8 mouse cellular contexts compared by ENCODE assay signal in the genomic region with DNA sequence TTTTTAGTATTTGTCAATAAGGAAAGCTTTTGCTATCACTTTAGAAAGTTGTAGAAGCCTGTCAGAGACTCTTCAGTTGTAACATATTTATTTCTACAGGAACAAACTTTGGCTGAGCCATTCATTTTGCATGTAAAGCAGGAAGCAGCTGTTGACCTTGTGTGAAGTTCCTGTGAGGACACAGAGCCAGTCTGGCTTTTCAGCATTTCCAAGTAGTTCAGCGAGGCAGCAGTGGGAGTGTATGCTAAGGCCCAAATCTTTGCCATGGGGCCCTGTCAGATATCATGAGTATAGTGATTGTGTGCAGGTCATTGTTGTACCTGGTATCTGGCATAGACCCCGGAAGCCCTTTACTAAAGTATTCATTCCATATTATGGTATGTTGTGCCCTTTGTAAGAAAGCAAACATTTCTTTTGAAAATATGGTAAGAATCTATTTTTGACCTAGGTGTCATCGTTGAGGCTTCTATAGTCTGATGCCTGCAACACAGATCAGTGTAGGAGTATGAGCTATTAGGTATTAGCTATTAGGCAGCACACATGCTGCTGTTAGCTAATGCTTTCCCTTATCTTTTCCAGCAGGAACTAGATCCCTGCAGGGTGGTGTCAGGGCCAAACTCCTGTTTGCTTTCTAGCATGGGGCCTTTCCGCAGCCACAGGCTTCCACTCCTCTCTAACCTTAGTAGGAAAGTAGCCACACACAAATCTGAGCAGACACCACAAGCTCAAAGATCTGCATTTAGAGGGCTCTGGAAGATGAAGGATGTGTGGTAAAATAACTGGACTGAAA. TPM values are rescaled to one million over a fixed set of nuclear protein-coding genes. Genes with fewer than 3 reads are reported as not detected.
DNase-seq lines count a peak whose midpoint lies in the region; ATAC-seq lines count a peak whose summit lies in the region.
"Had no signal": no experiment of that assay in that cellular context is flagged by ENCODE, and none has a peak within 500 bp of the region (broad histone marks: within the 10 kb centered on the region; RNA-seq: fewer than 3 reads in every experiment).

No protein-coding gene starts in this region.

- no peaks in the 10 kb centered on the region for H3K9me3 ChIP-seq in kidney, embryonic 14.5 days (ENCODE audit: control insufficient read depth, low read length)
- H3K9me3 ChIP-seq in intestine, embryonic 15.5 days = no peaks in the 10 kb centered on the region
- no peaks in the 10 kb centered on the region for H3K9me3 ChIP-seq in liver, embryonic 16.5 days (replicated peaks; ENCODE audit: control insufficient read depth, low read length)
- H3K9me3 ChIP-seq: hindbrain, embryonic 12.5 days had no signal

- no peak overlapping the region for H3K4me3 ChIP-seq in kidney, embryonic 14.5 days (ENCODE audit: low read length)
- H3K4me3 ChIP-seq in intestine, embryonic 15.5 days (replicated peaks) = no peak overlapping the region
- H3K4me3 ChIP-seq in liver, embryonic 16.5 days (ENCODE audit: low read depth, low read length) = no peak overlapping the region
- H3K4me3 ChIP-seq: hindbrain, embryonic 12.5 days had no signal

- ATAC-seq in kidney, embryonic 14.5 days (ENCODE audit: low FRiP score, low TSS enrichment) = no peak
- ATAC-seq in intestine, embryonic 15.5 days = peak; percentile 79
- ATAC-seq in liver, embryonic 16.5 days (ENCODE audit: low read depth) = peak; percentile 82

- WGBS in kidney, embryonic 14.5 days = 86% methylated on average over 4 of the region's 4 CpGs
- WGBS in intestine, embryonic 15.5 days = 76% methylated on average over 4 of the region's 4 CpGs
- 63% methylated on average over 4 of the region's 4 CpGs for WGBS in liver, embryonic 16.5 days (ENCODE audit: insufficient replicate concordance)

- H3K27me3 ChIP-seq in kidney, embryonic 14.5 days (ENCODE audit: control insufficient read depth, insufficient read depth, low read length) = no peaks in the 10 kb centered on the region
- no peaks in the 10 kb centered on the region for H3K27me3 ChIP-seq in intestine, embryonic 15.5 days (replicated peaks)
- H3K27me3 ChIP-seq in liver, embryonic 16.5 days (ENCODE audit: control insufficient read depth, insufficient read depth, low read depth, low read length) = no peaks in the 10 kb centered on the region
- H3K27me3 ChIP-seq: hindbrain, embryonic 12.5 days had no signal

- H3K36me3 ChIP-seq in kidney, embryonic 14.5 days (ENCODE audit: control insufficient read depth, insufficient read depth, low read length) = peaks cover 7% of the 10 kb centered on the region; the same call in 1 of the 2 replicates
- peaks cover 2% of the 10 kb centered on the region; the same call in 1 of the 2 replicates for H3K36me3 ChIP-seq in intestine, embryonic 15.5 days
- peaks cover 10% of the 10 kb centered on the region for H3K36me3 ChIP-seq in liver, embryonic 16.5 days (ENCODE audit: control insufficient read depth, insufficient read depth)

- peak; percentile 60 for DNase-seq in kidney, postnatal 14 days
- peak; percentile 61 for DNase-seq in yolk sac, embryonic 10.5 days (ENCODE audit: low spot score)
- no peak for DNase-seq in right cerebral cortex, adult 18-20 months
- DNase-seq in right cerebral cortex, postnatal 14 days = no peak

- H3K4me2 ChIP-seq in kidney, embryonic 14.5 days (replicated peaks; ENCODE audit: low read depth, low read length) = no peak overlapping the region
- no peak overlapping the region for H3K4me2 ChIP-seq in intestine, embryonic 15.5 days (replicated peaks)
- H3K4me2 ChIP-seq in liver, embryonic 16.5 days (ENCODE audit: low read depth, low read length) = no peak overlapping the region
- H3K4me2 ChIP-seq: hindbrain, embryonic 12.5 days had no signal

- no peaks in the 10 kb centered on the region for H3K4me1 ChIP-seq in kidney, embryonic 14.5 days (ENCODE audit: control insufficient read depth, insufficient read depth, low read length)
- no peaks in the 10 kb centered on the region for H3K4me1 ChIP-seq in intestine, embryonic 15.5 days (replicated peaks)
- no peaks in the 10 kb centered on the region; the same call in 1 of the 2 replicates for H3K4me1 ChIP-seq in liver, embryonic 16.5 days (ENCODE audit: control insufficient read depth, low read depth, low read length)
- H3K4me1 ChIP-seq: hindbrain, embryonic 12.5 days had no signal

- H3K9ac ChIP-seq in kidney, embryonic 14.5 days (ENCODE audit: low read depth, low read length) = no peak overlapping the region
- H3K9ac ChIP-seq in intestine, embryonic 15.5 days = no peak overlapping the region
- H3K9ac ChIP-seq in liver, embryonic 16.5 days (ENCODE audit: low read depth, low read length) = no peak overlapping the region
- H3K9ac ChIP-seq: hindbrain, embryonic 12.5 days had no signal

- no peak overlapping the region for H3K27ac ChIP-seq in kidney, embryonic 14.5 days (ENCODE audit: low read depth, low read length)
- no peak overlapping the region for H3K27ac ChIP-seq in intestine, embryonic 15.5 days
- no peak overlapping the region for H3K27ac ChIP-seq in liver, embryonic 16.5 days (ENCODE audit: low read length)
- H3K27ac ChIP-seq: hindbrain, embryonic 12.5 days had no signal

RNA-seq across cellular contexts. Expression of gene Dph5, which starts 37.0 kb away (rescaled TPM):
- polyA plus RNA-seq in kidney, embryonic 14.5 days (2014; fragmentation: Nextera tagmentation; extraction: Ambion mirVana) = 27.7 and 33.7 TPM in 2 replicates
- 30.2 and 30.5 TPM in 2 replicates for polyA plus RNA-seq in intestine, embryonic 15.5 days (2015; fragmentation: Nextera tagmentation; extraction: Ambion mirVana)
- 13.6 and 15.4 TPM in 2 replicates for polyA plus RNA-seq in liver, embryonic 16.5 days (2015; fragmentation: Nextera tagmentation; extraction: Ambion mirVana)

Comparison
In these comparisons a context has a peak if more than half of its experiments do, and no peak if none do; other contexts are left out.
1. DNase-seq: peak in kidney, postnatal 14 days (single experiment) and yolk sac, embryonic 10.5 days (single experiment); none in right cerebral cortex, adult 18-20 months (single experiment) and right cerebral cortex, postnatal 14 days (single experiment).